Mouse (Mus musculus) gonadal fat pad, adult 2 months (tissue): ENCODE results near the gene Lmnb2. TPM values are rescaled to one million over a fixed set of nuclear protein-coding genes. Genes with fewer than 3 reads are reported as not detected.

Experiments used
- DNase-seq: peaks from one replicate; pipeline ENCODE4 v3.0.0-alpha.2; 2012; ENCODE audit warnings: low read depth
- polyA plus RNA-seq: library from polyadenylated mRNA; depleted of rRNA; stranded (reverse); fragments of >200 nt; gene quantifications from 2 replicates; pipeline ENCODE4 v1.2.3, GENCODE M21; 2012; rRNA removed

Lmnb2 gene
- polyA plus RNA-seq, result 12.9 and 14.1 TPM in 2 replicates

GRCm38 (mm10) chr10:80917779-80918434 lies at the start of gene Lmnb2:
Lmnb2 (minus strand) TSS chr10:80918245.
- DNase-seq, result no peak

- DNase-seq, result no peak
Measured at GRCm38 (mm10) chr10:80967101-80967656, 49.1 kb upstream of the Lmnb2 start.

DNA sequence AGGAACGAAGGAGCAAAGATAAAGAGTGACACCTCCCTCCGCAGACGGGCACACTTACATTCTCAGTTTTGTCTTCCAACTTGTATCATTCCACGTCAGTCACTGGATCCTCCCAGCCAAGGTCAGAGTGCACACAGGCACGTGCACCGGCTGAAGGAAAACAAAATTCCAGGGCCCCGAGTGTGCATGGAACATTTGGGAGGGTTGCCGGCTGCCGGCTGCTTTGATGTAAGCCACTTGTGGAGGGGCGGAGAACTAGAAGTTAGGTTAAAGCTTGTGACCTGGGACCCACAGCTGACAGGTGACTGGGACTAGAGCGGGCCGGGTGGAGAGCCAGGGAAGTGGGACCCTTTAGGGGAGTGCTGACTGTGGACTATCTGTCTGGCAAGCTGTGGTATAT lies 48.3 kb upstream of the Lmnb2 start:
- DNase-seq, result no peak

GRCm38 (mm10) chr10:80963031-80963975 lies 45.3 kb upstream of the Lmnb2 start:
- DNase-seq, result no peak

- no peak for DNase-seq
Measured at GRCm38 (mm10) chr10:80962585-80962984, 44.5 kb upstream of the Lmnb2 start.

DNA sequence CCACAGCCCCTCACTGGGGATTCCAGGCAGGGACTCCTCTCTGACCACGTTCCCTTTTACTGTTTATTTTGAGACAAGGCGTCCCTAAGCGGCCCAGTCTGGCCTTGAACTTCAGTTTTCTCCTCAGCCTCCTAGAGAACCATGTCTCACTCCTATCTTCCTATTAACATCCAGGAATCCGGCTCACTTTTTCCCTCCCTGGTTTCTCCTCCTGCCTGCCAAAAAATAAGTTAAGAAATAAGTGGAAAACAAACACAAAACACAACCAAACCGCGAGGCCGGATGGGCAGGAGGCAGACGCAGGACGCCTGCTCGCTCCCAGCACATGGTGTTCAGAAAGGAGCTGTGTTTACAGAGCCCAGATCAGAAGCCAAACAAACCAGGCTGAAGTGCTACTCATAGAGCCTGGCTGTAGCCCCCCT lies 44.0 kb upstream of the Lmnb2 start:
- no peak for DNase-seq

- DNase-seq, result no peak
Measured at GRCm38 (mm10) chr10:80960551-80961508, 42.8 kb upstream of the Lmnb2 start.

- DNase-seq, result no peak
Measured at GRCm38 (mm10) chr10:80958979-80959637, 41.1 kb upstream of the Lmnb2 start.

GRCm38 (mm10) chr10:80957791-80958190 lies 39.7 kb upstream of the Lmnb2 start:
- no peak for DNase-seq

- no peak for DNase-seq
Measured at GRCm38 (mm10) chr10:80956901-80957300, 38.9 kb upstream of the Lmnb2 start.

DNA sequence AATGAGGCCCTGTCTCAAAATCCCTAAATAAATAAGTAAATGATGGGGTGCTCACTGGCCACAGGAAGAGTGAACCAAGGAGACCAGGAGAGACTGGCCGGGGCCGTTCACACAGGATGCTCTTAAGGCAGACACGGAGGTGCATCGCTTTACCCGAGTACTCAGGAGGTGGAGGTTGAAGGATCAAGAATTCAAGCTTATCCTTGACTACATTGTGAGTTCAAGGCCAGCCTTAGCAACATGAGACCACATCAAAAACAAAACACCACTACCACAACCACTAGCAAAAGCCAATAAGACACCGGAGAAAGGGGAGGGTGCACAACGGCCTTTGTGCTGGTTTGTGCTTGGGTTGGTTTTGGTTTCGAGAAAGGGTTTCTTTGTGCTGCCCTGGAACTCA lies 38.3 kb upstream of the Lmnb2 start:
- no peak for DNase-seq

GRCm38 (mm10) chr10:80955536-80955935 lies 37.5 kb upstream of the Lmnb2 start:
- DNase-seq, result no peak

GRCm38 (mm10) chr10:80954843-80955242 lies 36.8 kb upstream of the Lmnb2 start:
- no peak for DNase-seq

DNA sequence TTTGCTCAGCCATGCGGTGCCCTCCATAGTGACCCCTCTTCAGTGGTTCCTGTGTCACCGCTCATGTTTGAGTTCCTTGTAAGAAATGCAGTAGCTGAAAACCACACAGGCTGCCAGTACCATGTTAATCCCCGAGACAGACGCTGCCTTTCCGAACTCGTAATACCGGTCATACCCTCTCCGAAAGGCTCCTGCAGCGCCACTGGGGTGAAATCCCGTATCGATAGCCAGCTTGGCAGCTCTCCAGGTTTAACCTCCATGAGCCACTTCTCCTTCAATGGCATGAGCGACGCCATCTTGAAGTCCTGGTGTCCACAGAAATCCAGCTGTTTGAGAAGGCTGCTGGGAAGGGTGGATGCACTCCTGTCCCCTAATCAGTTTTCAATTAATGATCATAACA lies 36.4 kb upstream of the Lmnb2 start:
- DNase-seq, result no peak

- DNase-seq, result no peak
Measured at GRCm38 (mm10) chr10:80952449-80952848, 34.4 kb upstream of the Lmnb2 start.

DNA sequence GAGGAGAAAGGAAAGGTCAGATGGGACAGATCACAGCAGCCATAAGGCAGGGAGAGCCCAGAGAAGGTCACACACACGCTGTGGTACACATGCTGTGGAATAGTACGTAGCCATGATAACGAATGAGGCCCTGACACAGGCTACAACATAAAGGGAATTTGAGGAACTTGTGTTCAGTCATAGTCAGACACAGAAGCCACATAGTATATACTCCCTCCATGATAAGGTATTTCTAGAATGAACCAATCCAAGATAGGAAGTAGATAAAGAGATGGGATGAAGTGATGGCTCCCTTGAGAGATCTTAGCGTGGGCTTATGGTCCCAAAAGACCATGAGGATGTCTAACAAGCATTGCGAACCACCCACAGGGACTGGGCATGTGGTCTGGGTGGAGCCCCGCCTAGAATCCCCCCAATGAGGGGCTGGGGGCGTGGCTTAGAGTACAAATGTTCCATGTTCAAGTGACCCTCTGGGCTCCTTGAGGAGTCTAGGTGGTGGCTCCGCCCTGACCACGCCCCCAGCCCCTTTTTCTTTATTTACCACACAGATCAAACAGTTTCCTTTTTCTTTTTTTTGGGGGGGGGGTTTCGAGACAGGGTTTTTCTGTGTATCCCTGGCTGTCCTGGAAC lies 33.8 kb upstream of the Lmnb2 start:
- no peak for DNase-seq

- no peak for DNase-seq
Measured at GRCm38 (mm10) chr10:80950314-80950713, 32.3 kb upstream of the Lmnb2 start.

GRCm38 (mm10) chr10:80949081-80949480 lies 31.0 kb upstream of the Lmnb2 start:
- DNase-seq, result no peak

GRCm38 (mm10) chr10:80948570-80948969 lies 30.5 kb upstream of the Lmnb2 start:
- DNase-seq, result no peak

DNA sequence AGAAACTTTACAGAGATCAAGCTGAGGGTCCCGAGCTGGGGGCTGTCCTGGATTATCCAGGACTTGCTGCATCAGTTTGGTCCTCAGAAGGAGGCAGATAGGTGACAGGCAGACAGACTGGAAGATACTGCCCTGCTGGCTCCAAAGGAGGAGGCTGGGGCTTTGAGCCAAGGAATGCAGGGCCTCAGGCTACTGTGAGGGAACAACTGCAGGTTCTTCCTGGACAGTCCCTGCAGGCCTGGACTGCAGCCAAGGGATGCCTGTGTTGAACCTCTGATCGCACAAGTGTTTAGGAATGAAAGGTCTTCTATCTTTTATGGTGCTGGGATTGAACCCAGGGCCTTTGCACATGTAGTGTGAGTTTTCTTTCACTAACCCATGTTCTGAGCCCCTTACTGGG lies 29.8 kb upstream of the Lmnb2 start:
- DNase-seq, result no peak
